Mouse (Mus musculus): ENCODE data around the gene Rars.

GRCm38 (mm10) chr11:35840282-35840681, 6.0 kb upstream of the Rars start:
- TF ChIP-seq CTCF (IDR thresholded peaks at IDR 0.05; ENCODE audit: low read depth), result peak; percentile 68
- no peak for TF ChIP-seq EP300 (IDR thresholded peaks at IDR 0.05; ENCODE audit: low read depth)
